Mouse (Mus musculus): ENCODE data around the gene Arhgdib. TPM values are rescaled to one million over a fixed set of nuclear protein-coding genes. Genes with fewer than 3 reads are reported as not detected.

Arhgdib gene
- total and polyA plus RNA-seq, 3 experiments: 321 to 1,150 (median 355) TPM

DNA sequence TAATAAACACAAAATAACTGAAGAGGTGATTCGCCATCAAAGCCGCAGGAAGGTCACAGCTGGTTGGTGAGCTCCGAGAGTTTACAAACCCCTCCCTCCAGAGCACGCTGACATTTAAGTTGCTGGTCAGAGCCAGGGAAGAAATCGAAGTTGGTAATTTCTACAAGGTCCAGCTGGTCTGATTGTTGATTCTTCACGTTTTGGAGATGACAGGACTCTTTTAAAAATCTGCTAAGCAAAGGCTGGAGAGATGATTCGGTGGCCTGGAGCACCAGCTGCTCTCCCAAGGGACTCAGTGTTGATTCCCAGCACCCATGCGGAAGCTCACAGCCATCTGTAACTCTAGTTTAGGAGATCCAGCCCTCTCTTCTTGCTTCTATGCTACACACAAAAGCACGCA, 5.3 kb downstream of the Arhgdib start:
- H3K4me2 ChIP-seq (ENCODE audit: insufficient read depth, low read depth, poor library complexity, severe bottlenecking): no peak overlapping the region
- H3K9me3 ChIP-seq (replicated peaks; ENCODE audit: low read length): no peaks in the 10 kb centered on the region
- no peak overlapping the region for H3K9ac ChIP-seq (ENCODE audit: insufficient read depth, low read depth)
- in situ Hi-C loops (cut with MboI; ENCODE audit: low pct_ligation_motif_present, low pct_unique_long_range_greater_than_20kb, low sequenced_read_pairs) (no loop called here), dilution Hi-C loops (cut with MboI; ENCODE audit: extremely low pct_ligation_motif_present, extremely low pct_unique_long_range_greater_than_20kb, low sequenced_read_pairs) (no loop called here)
- no peak overlapping the region for H3K27ac ChIP-seq (ENCODE audit: insufficient read depth, low read depth)
- peaks cover 50 to 60% of the 10 kb centered on the region in 2 experiments for H3K36me3 ChIP-seq (replicated peaks in 1 of 2; ENCODE audit: control insufficient read depth in 1 of 2, insufficient read depth in 1 of 2, low read length in 1 of 2)
- TF ChIP-seq MAFK (IDR thresholded peaks at IDR 0.05; ENCODE audit: insufficient replicate concordance, low read length) (no peak), NRF1 (IDR thresholded peaks at IDR 0.05; ENCODE audit: low read depth, low read length) (no peak), TBP (conservative IDR thresholded peaks at IDR 0.05; ENCODE audit: low read depth, low read length) (no peak), MEF2A (IDR thresholded peaks at IDR 0.05; ENCODE audit: borderline replicate concordance, low read depth, low read length) (no peak), NELFE (IDR thresholded peaks at IDR 0.05; ENCODE audit: low read depth, low read length) (no peak), MXI1 (IDR thresholded peaks at IDR 0.05; ENCODE audit: low read depth, low read length) (no peak), JUN (IDR thresholded peaks at IDR 0.05; ENCODE audit: insufficient read depth, low read depth, low read length) (no peak)
- H3K27me3 ChIP-seq (replicated peaks): no peaks in the 10 kb centered on the region
- H3K4me3 ChIP-seq (replicated peaks in 1 of 3; ENCODE audit: low read depth in 2 of 3, low read length in 2 of 3, poor library complexity in 1 of 3): no peak overlapping the region
- H3K4me1 ChIP-seq (ENCODE audit: control insufficient read depth in 1 of 2, insufficient read depth in 2 of 2): peaks cover 14 to 42% of the 10 kb centered on the region in 2 experiments
- DNase-seq (ENCODE audit: extremely low read depth): no peak
- H3K79me2 ChIP-seq (replicated peaks; ENCODE audit: control insufficient read depth, extremely low read depth, insufficient read depth, poor library complexity, severe bottlenecking): peaks cover 91% of the 10 kb centered on the region

DNA sequence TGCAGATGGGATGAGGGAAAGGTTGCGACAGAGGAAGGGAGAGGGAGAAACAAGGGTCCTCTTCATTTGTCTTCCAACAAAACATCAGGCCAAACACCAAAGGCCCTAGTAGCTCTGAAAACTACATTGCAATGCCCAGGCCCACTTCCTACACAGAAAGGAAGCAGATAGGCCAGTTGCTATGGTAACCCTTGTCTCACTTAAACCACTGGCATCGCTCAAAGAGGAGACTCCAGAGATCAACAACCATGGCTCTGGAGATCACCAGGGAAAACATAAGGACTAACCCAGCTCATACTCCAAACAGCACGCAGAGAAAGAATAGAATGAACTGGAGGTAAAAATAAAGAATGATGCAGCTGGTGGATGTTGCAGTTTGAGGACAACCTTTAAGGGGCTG, 6.5 kb downstream of the Arhgdib start:
- Histone ChIP-seq H3K4me1 (ENCODE audit: control insufficient read depth in 1 of 2, insufficient read depth in 2 of 2) (peaks cover 20 to 53% of the 10 kb centered on the region in 2 experiments), H3K9ac (ENCODE audit: insufficient read depth, low read depth) (no peak overlapping the region), H3K36me3 (replicated peaks in 1 of 2; ENCODE audit: control insufficient read depth in 1 of 2, insufficient read depth in 1 of 2, low read length in 1 of 2) (peaks cover 59 to 71% of the 10 kb centered on the region in 2 experiments), H3K79me2 (replicated peaks; ENCODE audit: control insufficient read depth, extremely low read depth, insufficient read depth, poor library complexity, severe bottlenecking) (peaks cover 80% of the 10 kb centered on the region), H3K27me3 (replicated peaks) (no peaks in the 10 kb centered on the region), H3K9me3 (replicated peaks; ENCODE audit: low read length) (no peaks in the 10 kb centered on the region), H3K4me3 (replicated peaks in 1 of 3; ENCODE audit: low read depth in 2 of 3, low read length in 2 of 3, poor library complexity in 1 of 3) (no peak overlapping the region), H3K27ac (ENCODE audit: insufficient read depth, low read depth) (no peak overlapping the region), H3K4me2 (ENCODE audit: insufficient read depth, low read depth, poor library complexity, severe bottlenecking) (no peak overlapping the region)
- dilution Hi-C loops (cut with MboI; ENCODE audit: extremely low pct_ligation_motif_present, extremely low pct_unique_long_range_greater_than_20kb, low sequenced_read_pairs) (no loop called here), in situ Hi-C loops (cut with MboI; ENCODE audit: low pct_ligation_motif_present, low pct_unique_long_range_greater_than_20kb, low sequenced_read_pairs) (no loop called here)
- DNase-seq (ENCODE audit: extremely low read depth): no peak
- TF ChIP-seq TBP (conservative IDR thresholded peaks at IDR 0.05; ENCODE audit: low read depth, low read length): no peak
- no peak for TF ChIP-seq BHLHE40 (IDR thresholded peaks at IDR 0.05; ENCODE audit: low read depth, low read length)
- no peak for TF ChIP-seq JUND (conservative IDR thresholded peaks at IDR 0.05; ENCODE audit: low read depth, low read length)
- TF ChIP-seq ZC3H11A (IDR thresholded peaks at IDR 0.05; ENCODE audit: low read depth, low read length): no peak
- no peak for TF ChIP-seq IRF4 (IDR thresholded peaks at IDR 0.05; ENCODE audit: low read depth, low read length)
- no peak for TF ChIP-seq POLR2AphosphoS2 (IDR thresholded peaks at IDR 0.05; ENCODE audit: low read depth, low read length)
- TF ChIP-seq MAFK (IDR thresholded peaks at IDR 0.05; ENCODE audit: insufficient replicate concordance, low read length): no peak
- TF ChIP-seq MAZ (IDR thresholded peaks at IDR 0.05; ENCODE audit: low read depth, low read length): no peak
- no peak for TF ChIP-seq RCOR1 (conservative IDR thresholded peaks at IDR 0.05; ENCODE audit: low read depth, low read length)
- no peak for TF ChIP-seq MEF2A (IDR thresholded peaks at IDR 0.05; ENCODE audit: borderline replicate concordance, low read depth, low read length)
- no peak for TF ChIP-seq SIN3A (IDR thresholded peaks at IDR 0.05; ENCODE audit: low read length)
- TF ChIP-seq KAT2A (IDR thresholded peaks at IDR 0.05; ENCODE audit: insufficient replicate concordance, low read length): no peak
- TF ChIP-seq RAD21 (IDR thresholded peaks at IDR 0.05; ENCODE audit: low read depth, low read length): no peak
- no peak for TF ChIP-seq EP300 (IDR thresholded peaks at IDR 0.05; ENCODE audit: low read length)
- TF ChIP-seq ZMIZ1 (IDR thresholded peaks at IDR 0.05; ENCODE audit: low read depth, low read length): no peak
- TF ChIP-seq SMC3 (IDR thresholded peaks at IDR 0.05; ENCODE audit: low read depth, low read length): no peak
